Mouse (Mus musculus): ENCODE data around the gene B3galnt1. TPM values are rescaled to one million over a fixed set of nuclear protein-coding genes. Genes with fewer than 3 reads are reported as not detected.

B3galnt1 gene
- polyA plus RNA-seq, 1 experiment: 2.2 TPM

DNA sequence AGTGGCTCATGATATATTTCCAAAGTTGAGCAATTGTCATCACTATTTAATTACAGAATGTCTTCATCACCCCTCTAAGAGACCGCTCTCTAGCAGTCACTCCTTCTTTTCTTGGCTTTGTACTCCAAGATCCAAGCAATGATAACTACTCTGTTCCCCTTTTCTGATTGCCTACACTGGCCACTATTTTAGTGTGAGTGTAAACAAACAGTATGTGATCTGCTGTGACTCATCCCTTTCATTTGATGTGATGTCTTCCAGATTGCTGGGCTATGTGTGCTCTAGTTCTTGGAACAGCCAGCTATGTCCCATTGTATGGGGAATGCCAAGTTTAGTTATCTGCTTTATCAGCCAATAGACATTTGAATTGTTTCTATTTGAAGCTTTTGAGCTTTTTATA lies 71.4 kb downstream of the B3galnt1 start:
- Histone ChIP-seq H3K4me1 (replicated peaks; ENCODE audit: control insufficient read depth, insufficient read depth, low read length) (no peaks in the 10 kb centered on the region; the same call in 1 of the 2 replicates), H3K36me3 (ENCODE audit: control insufficient read depth, insufficient read depth, low read length) (no peaks in the 10 kb centered on the region), H3K27ac (ENCODE audit: control insufficient read depth, insufficient read depth, low read length) (no peak overlapping the region), H3K4me3 (ENCODE audit: control insufficient read depth, insufficient read depth, low read length) (no peak overlapping the region), H3K27me3 (ENCODE audit: control insufficient read depth, insufficient read depth, low read length) (no peaks in the 10 kb centered on the region)
- DNase-seq: no peak
- TF ChIP-seq CTCF (IDR thresholded peaks at IDR 0.05; ENCODE audit: borderline replicate concordance, control insufficient read depth, extremely low read depth, insufficient read depth, low read length, poor library complexity) (no peak), POLR2A (IDR thresholded peaks at IDR 0.05; ENCODE audit: control insufficient read depth, extremely low read depth, insufficient read depth, low read length, poor library complexity) (no peak)
- 97% methylated on average over 1 of the region's 1 CpGs for WGBS

DNA sequence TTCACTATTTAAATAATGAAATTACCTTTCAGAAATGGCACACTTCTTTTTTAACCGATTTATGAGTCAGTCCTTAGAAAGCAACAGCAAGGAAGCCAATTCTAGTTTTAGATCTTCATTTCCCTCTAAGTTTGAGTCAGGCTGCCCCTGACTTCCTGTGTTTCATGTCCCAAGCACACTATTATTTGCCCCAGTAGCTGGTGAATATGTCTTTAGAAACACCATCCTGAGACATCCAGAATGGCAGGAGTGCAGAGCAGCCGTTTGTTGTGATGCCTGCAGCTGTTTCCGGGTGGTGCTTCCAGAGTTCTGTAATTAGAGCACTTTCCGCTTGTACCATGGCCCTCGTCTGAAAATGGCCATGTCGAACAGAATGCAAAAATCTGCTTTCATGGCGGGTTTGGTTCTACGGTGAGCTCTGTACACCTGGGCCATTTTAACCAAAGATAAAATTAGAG lies 73.7 kb downstream of the B3galnt1 start:
- TF ChIP-seq CTCF (IDR thresholded peaks at IDR 0.05; ENCODE audit: borderline replicate concordance, control insufficient read depth, extremely low read depth, insufficient read depth, low read length, poor library complexity) (no peak), POLR2A (IDR thresholded peaks at IDR 0.05; ENCODE audit: control insufficient read depth, extremely low read depth, insufficient read depth, low read length, poor library complexity) (no peak)
- Histone ChIP-seq H3K4me1 (replicated peaks; ENCODE audit: control insufficient read depth, insufficient read depth, low read length) (no peaks in the 10 kb centered on the region; the same call in 1 of the 2 replicates), H3K27ac (ENCODE audit: control insufficient read depth, insufficient read depth, low read length) (no peak overlapping the region), H3K27me3 (ENCODE audit: control insufficient read depth, insufficient read depth, low read length) (no peaks in the 10 kb centered on the region), H3K36me3 (ENCODE audit: control insufficient read depth, insufficient read depth, low read length) (no peaks in the 10 kb centered on the region), H3K4me3 (ENCODE audit: control insufficient read depth, insufficient read depth, low read length) (no peak overlapping the region)
- 62% methylated on average over 8 of the region's 8 CpGs for WGBS
- DNase-seq: no peak

DNA sequence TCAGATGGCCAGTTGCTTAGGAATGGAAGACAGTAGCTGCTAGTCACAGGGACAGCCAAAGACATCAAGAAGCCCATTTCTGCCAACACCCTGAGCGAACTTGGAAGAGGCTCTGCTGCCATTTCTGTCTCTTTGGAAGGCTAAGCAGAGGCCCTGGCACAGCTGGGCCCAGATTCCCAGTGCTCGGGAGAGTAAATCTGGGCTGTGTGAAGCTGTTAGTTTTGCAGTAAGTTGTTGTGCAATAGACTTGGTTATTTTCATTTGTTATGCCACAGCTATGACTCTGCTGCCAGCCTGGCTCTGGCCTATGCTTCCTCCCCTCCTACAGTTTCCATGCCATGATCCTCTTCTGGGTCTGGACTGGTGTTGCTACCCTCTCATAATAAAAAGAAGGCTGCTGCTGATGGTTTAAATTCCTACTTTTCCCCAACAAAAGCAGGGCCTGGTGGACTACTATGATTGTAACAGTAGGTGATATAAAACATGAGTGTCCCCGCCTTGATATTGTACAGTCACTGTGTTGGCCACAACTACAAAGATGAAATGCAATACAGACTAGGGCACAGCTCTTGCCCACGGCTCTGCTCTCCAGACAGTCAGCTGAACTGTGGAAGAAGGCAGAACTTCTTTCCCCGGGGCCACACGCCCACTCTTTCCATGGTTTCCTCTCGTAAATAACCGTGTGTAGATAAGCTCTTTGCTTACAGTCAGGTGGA lies 74.2 kb downstream of the B3galnt1 start:
- Histone ChIP-seq H3K4me1 (replicated peaks; ENCODE audit: control insufficient read depth, insufficient read depth, low read length) (no peaks in the 10 kb centered on the region; the same call in 1 of the 2 replicates), H3K4me3 (ENCODE audit: control insufficient read depth, insufficient read depth, low read length) (no peak overlapping the region), H3K36me3 (ENCODE audit: control insufficient read depth, insufficient read depth, low read length) (no peaks in the 10 kb centered on the region), H3K27ac (ENCODE audit: control insufficient read depth, insufficient read depth, low read length) (no peak overlapping the region), H3K27me3 (ENCODE audit: control insufficient read depth, insufficient read depth, low read length) (no peaks in the 10 kb centered on the region)
- WGBS: 59% methylated on average over 8 of the region's 8 CpGs
- DNase-seq: no peak
- TF ChIP-seq POLR2A (IDR thresholded peaks at IDR 0.05; ENCODE audit: control insufficient read depth, extremely low read depth, insufficient read depth, low read length, poor library complexity) (no peak), CTCF (IDR thresholded peaks at IDR 0.05; ENCODE audit: borderline replicate concordance, control insufficient read depth, extremely low read depth, insufficient read depth, low read length, poor library complexity) (no peak)

Other genes starting within 250 kb of the B3galnt1 start
- gene Nmd3, start 123.0 kb upstream of the B3galnt1 start, polyA plus RNA-seq (2012; rRNA removed): 57.6 and 65.3 TPM in 2 replicates

Measured in thymus, adult 2 months (tissue).